Mouse (Mus musculus) limb, embryonic 12.5 days (tissue): ENCODE data around the gene Rsrc1. TPM values are rescaled to one million over a fixed set of nuclear protein-coding genes. Genes with fewer than 3 reads are reported as not detected.
"Not testable (repeated sequence)": the region's sequence is repeated elsewhere in the genome, so short reads cannot be mapped to it uniquely, and the experiment has no call there.

Experiments used
- ATAC-seq: fragments of 200-750 bp; cut with Nextera tagmentation; 2 replicates; pipeline ENCODE4 v1.8.0; 2017; ENCODE audit warnings: low read depth, moderate TSS enrichment; ENCODE audit not compliant: insufficient number of reproducible peaks, insufficient read depth, low FRiP score, low TSS enrichment
- H3K27ac ChIP-seq: fragments of 300-500 bp; sonication (generic); 2 replicates; pipeline ENCODE4 v1.5.1; 2016; ENCODE audit warnings: mild to moderate bottlenecking, moderate library complexity
- H3K27me3 ChIP-seq: fragments of 300-500 bp; sonication (generic); 2 replicates; pipeline ENCODE4 v1.6.1; 2016; ENCODE audit warnings: mild to moderate bottlenecking, moderate library complexity
- H3K36me3 ChIP-seq: fragments of 300-500 bp; sonication (generic); 2 replicates; pipeline ENCODE4 v1.6.1; 2016; ENCODE audit warnings: mild to moderate bottlenecking, moderate library complexity
- H3K4me1 ChIP-seq: fragments of 300-500 bp; sonication (generic); replicated peaks from 2 replicates; pipeline ENCODE4 v1.6.1; 2016
- H3K4me2 ChIP-seq: fragments of 300-500 bp; sonication (generic); 2 replicates; pipeline ENCODE4 v1.6.1; 2016; ENCODE audit warnings: mild to moderate bottlenecking, moderate library complexity
- H3K4me3 ChIP-seq: fragments of 300-500 bp; sonication (generic); replicated peaks from 2 replicates; pipeline ENCODE4 v1.5.1; 2016; ENCODE audit warnings: mild to moderate bottlenecking
- H3K9ac ChIP-seq: fragments of 300-500 bp; sonication (generic); replicated peaks from 2 replicates; pipeline ENCODE4 v1.6.1; 2016; ENCODE audit warnings: mild to moderate bottlenecking, moderate library complexity
- H3K9me3 ChIP-seq: fragments of 300-500 bp; sonication (generic); 2 replicates; pipeline ENCODE4 v1.6.1; 2016; ENCODE audit warnings: mild to moderate bottlenecking, moderate library complexity
- WGBS: fragments of 180-500 bp; shearing (Covaris S2); methylation state at CpG from one replicate; pipeline ENCODE4 v1.1.7; 2016; 5-methylcytosine and 5-hydroxymethylcytosine counted together
- polyA plus RNA-seq: library from polyadenylated mRNA; unstranded; fragments of >200 nt; fragmentation: Nextera tagmentation; extraction: Ambion mirVana; gene quantifications from 2 replicates; pipeline ENCODE4 v1.2.1, GENCODE M21; 2016

Gene Rsrc1
- polyA plus RNA-seq, 1 experiment from 2014 or later, result 49.5 TPM

DNA sequence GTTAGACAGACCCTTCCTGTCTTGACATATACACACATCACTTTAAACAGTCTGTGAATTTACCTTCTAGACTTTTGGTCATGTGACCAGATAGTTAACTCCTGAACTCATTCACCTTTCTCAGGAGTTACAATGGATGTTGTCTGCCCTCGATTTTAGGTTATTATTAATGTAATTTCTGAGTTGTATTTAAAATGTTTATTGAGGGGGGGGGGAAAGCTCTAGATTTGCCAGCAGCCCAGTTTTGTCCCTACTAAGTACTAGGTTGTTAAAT lies 5.0 kb downstream of the Rsrc1 start:
- H3K36me3 ChIP-seq, result no peaks in the 10 kb centered on the region
- H3K9ac ChIP-seq, result peak overlapping the region; percentile 84
- H3K4me1 ChIP-seq, result peaks cover 13% of the 10 kb centered on the region
- H3K27ac ChIP-seq, result peak overlapping the region; percentile 87; the same call in 1 of the 2 replicates
- no peak for ATAC-seq
- H3K27me3 ChIP-seq, result peaks cover 14% of the 10 kb centered on the region
- WGBS, result 6% methylated on average over 1 of the region's 1 CpGs
- H3K9me3 ChIP-seq, result no peaks in the 10 kb centered on the region
- H3K4me3 ChIP-seq, result peak overlapping the region; percentile 76
- peak overlapping the region; percentile 73 for H3K4me2 ChIP-seq

DNA sequence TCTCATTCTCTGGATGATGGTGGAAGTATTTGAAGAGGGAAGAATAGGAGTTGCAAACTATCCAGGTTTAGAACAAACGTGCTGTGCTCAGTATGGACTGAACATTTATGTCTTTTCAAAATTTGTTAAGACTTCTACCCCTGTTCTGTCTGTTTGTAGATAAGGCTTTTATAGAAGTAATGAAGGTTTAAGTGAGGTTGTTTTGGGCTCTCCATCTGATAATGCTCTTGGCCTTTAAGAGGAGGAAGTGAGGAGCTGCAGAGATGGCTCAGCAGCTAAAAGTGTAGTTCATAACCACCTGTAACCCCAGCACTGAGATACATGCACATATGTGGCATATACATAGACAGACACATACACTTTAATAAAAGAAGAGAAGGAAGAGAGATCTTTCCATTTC lies 15.6 kb downstream of the Rsrc1 start:
- Histone ChIP-seq H3K27me3 (no peaks in the 10 kb centered on the region), H3K4me2 (no peak overlapping the region), H3K4me1 (no peaks in the 10 kb centered on the region), H3K9me3 (no peaks in the 10 kb centered on the region), H3K27ac (no peak overlapping the region), H3K4me3 (no peak overlapping the region), H3K36me3 (peaks cover 40% of the 10 kb centered on the region), H3K9ac (no peak overlapping the region)
- 83% methylated on average over 1 of the region's 1 CpGs for WGBS
- no peak for ATAC-seq

DNA sequence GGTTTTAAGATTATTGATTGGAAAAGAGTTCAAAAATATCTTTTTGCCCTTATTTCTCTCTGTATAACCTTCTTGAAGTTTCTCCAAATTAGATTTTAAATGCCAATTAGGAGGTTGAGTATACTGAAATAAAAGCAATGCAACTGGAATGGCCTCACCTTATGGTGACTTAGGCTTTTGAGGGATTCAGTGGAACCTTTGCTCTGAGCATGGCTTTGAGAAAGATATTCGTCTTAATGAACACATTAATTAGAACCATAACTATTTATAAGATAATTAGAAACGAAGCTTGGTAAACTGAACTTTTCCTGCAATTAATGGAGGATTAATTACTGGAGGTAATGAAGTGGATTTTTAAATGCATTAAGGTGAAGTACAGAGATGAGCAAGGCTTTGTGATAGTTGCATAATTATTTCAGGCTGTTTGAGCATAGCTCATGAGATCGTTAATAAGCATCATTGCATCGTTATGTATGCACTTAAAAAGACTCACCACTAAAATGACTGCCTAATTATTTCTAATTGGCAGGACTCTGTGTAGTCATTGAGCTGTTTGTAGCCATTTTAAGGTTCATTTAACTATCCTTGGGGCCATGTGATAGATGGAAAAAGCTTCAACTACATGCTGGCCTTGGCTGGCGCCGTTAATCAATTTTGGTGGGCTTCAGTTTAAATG lies 55.3 kb downstream of the Rsrc1 start:
- no peak overlapping the region for H3K27ac ChIP-seq
- 21% methylated on average over 6 of the region's 6 CpGs for WGBS
- no peak overlapping the region for H3K4me2 ChIP-seq
- H3K9me3 ChIP-seq, result no peaks in the 10 kb centered on the region
- ATAC-seq, result no peak
- H3K4me3 ChIP-seq, result no peak overlapping the region
- no peak overlapping the region for H3K9ac ChIP-seq
- peaks cover 13% of the 10 kb centered on the region; the same call in 1 of the 2 replicates for H3K36me3 ChIP-seq
- no peaks in the 10 kb centered on the region for H3K4me1 ChIP-seq
- H3K27me3 ChIP-seq, result no peaks in the 10 kb centered on the region

DNA sequence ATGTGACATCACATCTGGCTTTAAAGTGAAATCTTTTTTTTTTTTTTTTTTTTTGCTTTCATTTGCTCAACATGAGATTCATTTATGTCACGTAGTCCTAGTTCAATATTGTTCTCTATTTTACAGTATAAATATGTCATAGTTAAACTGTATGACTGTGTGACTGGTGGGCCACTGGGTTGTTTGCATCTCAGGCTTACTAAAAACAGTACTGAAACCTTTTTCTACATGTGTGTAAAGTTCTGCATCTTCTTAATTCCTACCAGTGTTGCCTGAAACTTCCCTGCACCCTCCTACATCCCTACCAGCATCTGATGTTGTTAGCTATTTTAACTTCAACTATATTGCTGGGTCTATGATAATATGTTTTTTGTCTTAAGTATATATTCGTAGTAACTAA lies 78.6 kb downstream of the Rsrc1 start:
- Histone ChIP-seq H3K4me1 (no peaks in the 10 kb centered on the region), H3K27me3 (no peaks in the 10 kb centered on the region), H3K4me3 (no peak overlapping the region), H3K27ac (no peak overlapping the region), H3K4me2 (no peak overlapping the region), H3K9me3 (no peaks in the 10 kb centered on the region; the same call in 1 of the 2 replicates), H3K9ac (no peak overlapping the region), H3K36me3 (peaks cover 5% of the 10 kb centered on the region; the same call in 1 of the 2 replicates)
- ATAC-seq, result no peak
- 97% methylated on average over 2 of the region's 2 CpGs for WGBS

DNA sequence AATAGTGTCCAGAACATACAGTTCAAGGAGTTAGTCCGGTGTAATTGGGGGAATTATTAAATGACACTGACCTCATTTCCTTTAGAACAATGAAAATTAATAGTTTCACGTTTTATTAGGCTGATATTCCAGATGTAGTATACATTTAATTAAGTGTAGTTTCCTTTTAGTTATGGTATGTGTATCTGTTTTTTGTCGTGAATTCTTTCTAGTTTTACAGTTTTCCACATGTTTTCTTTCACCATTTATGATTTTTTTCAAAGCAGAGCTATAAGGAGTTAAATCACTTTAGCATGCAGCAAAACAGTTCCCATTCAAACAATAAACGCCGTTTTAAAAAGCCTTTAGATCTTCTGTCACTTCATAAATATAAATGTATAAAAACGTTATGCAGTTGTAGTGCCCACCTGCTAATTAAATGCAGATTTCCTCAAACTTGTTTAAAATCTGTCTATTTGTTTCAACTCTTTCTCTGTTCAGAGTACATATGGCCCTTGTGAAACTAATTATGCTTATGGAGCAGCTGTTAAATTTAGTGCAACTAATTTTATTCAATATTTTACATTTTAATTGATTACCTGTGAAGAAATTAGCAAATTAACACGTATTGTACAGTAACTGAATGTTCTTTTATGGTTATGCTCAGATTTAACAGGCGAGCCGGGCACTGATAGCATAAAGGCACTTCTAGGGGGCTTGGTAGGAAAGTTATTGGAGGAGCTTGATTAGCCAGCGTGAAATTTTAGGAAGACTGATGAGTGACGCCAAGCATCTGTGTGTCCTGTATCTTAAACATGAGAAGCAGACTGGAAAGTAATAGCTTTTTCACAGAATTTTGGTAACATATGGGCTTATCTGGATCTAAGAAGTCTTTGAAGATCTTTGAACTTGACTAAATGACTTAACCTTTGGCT lies 89.6 kb downstream of the Rsrc1 start:
- H3K4me2 ChIP-seq, result no peak overlapping the region
- no peak overlapping the region for H3K4me3 ChIP-seq
- WGBS, result 15% methylated on average over 11 of the region's 11 CpGs
- H3K27me3 ChIP-seq, result peaks cover 12% of the 10 kb centered on the region
- ATAC-seq, result no peak
- no peaks in the 10 kb centered on the region for H3K9me3 ChIP-seq
- H3K36me3 ChIP-seq, result no peaks in the 10 kb centered on the region
- peaks cover 4% of the 10 kb centered on the region; the same call in 1 of the 2 replicates for H3K4me1 ChIP-seq
- no peak overlapping the region for H3K27ac ChIP-seq
- H3K9ac ChIP-seq, result no peak overlapping the region

DNA sequence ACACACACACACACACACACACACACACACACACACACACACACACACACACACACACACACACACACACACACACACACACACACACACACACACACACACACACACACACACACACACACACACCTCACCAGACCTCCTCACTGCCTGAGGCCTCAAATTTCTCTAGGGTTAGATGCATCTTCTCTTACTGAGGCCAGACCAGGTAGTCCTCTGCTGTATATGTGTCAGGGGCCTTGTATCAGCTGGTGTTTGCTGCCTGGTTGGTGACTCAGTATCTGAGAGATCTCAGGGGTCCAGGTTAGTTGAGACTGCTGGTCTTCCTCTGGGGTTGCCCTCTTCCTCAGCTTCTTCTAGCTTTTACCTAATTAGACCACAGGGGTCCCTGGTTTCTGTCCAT lies 92.5 kb downstream of the Rsrc1 start:
- not testable (repeated sequence) for H3K9ac ChIP-seq, H3K4me3 ChIP-seq, H3K9me3 ChIP-seq, H3K4me1 ChIP-seq, H3K36me3 ChIP-seq, H3K27me3 ChIP-seq, H3K27ac ChIP-seq, H3K4me2 ChIP-seq
- ATAC-seq, result peak; percentile 5; the same call in 1 of the 2 replicates

DNA sequence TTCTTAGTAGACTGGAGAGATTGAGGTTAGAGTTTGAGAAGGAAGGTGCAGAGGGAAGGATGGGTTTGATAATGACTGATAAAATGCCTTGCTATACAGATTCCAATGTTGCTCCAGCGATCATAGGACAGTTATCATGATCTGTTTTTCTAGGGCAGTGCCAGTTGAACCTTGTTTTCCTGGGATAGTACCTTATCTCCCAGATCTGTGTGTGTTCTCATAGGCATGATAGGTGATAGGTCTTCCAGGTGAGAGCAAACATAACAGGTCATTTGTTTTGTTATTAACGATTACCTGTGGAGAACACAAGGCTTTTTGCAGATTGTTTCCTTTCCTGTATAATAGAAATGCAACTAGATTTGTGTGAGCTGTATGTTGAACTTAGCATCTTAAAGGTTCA lies 94.3 kb downstream of the Rsrc1 start:
- Histone ChIP-seq H3K36me3 (peaks cover 8% of the 10 kb centered on the region; the same call in 1 of the 2 replicates), H3K4me3 (no peak overlapping the region), H3K27ac (no peak overlapping the region), H3K9ac (no peak overlapping the region), H3K9me3 (peaks cover 16% of the 10 kb centered on the region), H3K4me1 (peaks cover 4% of the 10 kb centered on the region; the same call in 1 of the 2 replicates), H3K4me2 (no peak overlapping the region), H3K27me3 (no peaks in the 10 kb centered on the region; the same call in 1 of the 2 replicates)
- no peak for ATAC-seq
- WGBS, result 91% methylated on average over 2 of the region's 2 CpGs

DNA sequence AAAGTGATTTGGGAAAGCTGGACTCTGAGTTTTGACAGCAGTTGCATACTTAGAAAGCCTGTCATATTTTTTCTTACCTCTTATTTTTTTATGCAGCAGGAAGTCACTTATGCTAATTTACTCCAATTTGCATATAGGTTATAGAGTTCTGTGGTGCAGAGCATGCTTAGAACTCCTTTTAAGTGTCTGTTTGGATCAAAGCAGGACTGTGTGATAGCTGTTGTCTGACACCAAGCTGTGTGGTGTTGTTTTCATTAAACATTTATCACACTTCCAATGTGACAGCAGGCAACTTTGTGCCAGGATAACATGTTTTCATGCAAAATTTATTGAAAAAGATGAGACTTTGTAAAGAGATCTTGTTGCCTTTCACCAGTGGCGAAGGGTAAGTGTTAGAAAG lies 103.6 kb downstream of the Rsrc1 start:
- Histone ChIP-seq H3K4me3 (no peak overlapping the region), H3K36me3 (0 out of 2 replicates have a peak, but pooled peaks cover 3% of the 10 kb centered on the region), H3K4me1 (no peaks in the 10 kb centered on the region), H3K27ac (no peak overlapping the region), H3K9ac (no peak overlapping the region), H3K4me2 (no peak overlapping the region), H3K27me3 (no peaks in the 10 kb centered on the region), H3K9me3 (peaks cover 8% of the 10 kb centered on the region)
- no peak for ATAC-seq
- 93% methylated on average over 1 of the region's 1 CpGs for WGBS

DNA sequence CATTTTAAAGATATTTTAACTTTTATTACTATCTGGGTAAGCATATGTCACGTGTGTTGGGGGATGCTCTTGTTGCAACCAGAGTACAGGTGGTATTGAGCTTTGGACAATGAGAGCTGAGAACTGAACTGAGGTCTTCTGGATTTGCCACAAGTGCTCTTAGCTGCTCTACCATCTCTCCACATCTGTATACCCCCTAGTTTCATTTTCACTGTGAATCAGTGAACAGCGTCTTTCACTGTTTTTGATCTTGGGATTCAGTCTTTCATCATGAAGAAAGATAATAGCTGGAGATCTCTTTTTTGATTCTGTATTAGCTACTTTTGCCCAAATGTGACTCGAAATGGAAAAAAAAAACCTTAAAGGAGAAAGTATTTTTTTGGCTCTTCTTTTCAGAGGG lies 127.2 kb downstream of the Rsrc1 start:
- no peak overlapping the region for H3K9ac ChIP-seq
- no peaks in the 10 kb centered on the region for H3K9me3 ChIP-seq
- no peaks in the 10 kb centered on the region for H3K4me1 ChIP-seq
- ATAC-seq, result no peak
- no peaks in the 10 kb centered on the region for H3K27me3 ChIP-seq
- peaks cover 5% of the 10 kb centered on the region; the same call in 1 of the 2 replicates for H3K36me3 ChIP-seq
- H3K4me3 ChIP-seq, result no peak overlapping the region
- 84% methylated on average over 3 of the region's 3 CpGs for WGBS
- H3K4me2 ChIP-seq, result no peak overlapping the region
- H3K27ac ChIP-seq, result no peak overlapping the region

DNA sequence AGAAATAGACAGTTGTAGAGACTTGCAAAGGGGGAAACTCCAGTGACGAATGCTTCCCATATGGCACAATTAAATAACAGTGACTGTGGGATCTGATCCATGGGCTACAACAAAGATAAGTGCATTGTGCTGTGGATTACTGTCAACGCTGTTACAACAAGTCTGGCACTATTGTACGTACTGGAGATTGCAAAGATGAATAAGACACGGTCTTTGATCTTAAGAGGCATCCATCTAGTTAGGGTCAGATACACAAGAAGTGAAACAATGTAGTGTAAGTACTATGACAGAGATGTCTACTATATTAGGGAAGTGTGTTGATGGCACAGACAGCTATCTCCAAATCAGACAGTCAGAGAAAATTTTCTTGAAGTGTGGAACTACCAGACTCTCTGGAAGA lies 135.1 kb downstream of the Rsrc1 start:
- Histone ChIP-seq H3K9me3 (no peaks in the 10 kb centered on the region), H3K4me1 (no peaks in the 10 kb centered on the region), H3K36me3 (no peaks in the 10 kb centered on the region), H3K27ac (no peak overlapping the region), H3K9ac (no peak overlapping the region), H3K27me3 (no peaks in the 10 kb centered on the region), H3K4me3 (no peak overlapping the region), H3K4me2 (no peak overlapping the region)
- no peak for ATAC-seq
- WGBS, result 87% methylated on average over 4 of the region's 4 CpGs

DNA sequence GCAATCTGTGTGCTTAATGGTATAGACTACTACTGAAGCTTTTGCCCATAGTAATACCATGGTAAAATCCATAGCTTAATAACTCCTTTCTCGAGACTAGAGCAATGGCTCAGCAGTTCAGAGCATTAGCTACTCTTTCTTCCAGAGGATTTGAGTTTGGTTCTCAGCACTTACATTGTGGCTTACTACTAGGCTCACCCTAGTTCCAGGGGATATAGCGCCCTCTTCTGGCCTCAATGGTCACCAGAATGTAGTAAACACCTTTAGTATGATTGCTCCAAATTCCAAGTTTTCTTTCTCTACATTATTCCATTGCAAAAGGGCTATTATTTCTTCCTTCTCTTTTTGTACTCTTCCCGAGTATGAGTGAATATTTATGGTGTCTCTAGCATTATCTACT lies 151.3 kb downstream of the Rsrc1 start:
- peaks cover 6% of the 10 kb centered on the region; the same call in 1 of the 2 replicates for H3K36me3 ChIP-seq
- 77% methylated on average over 3 of the region's 3 CpGs for WGBS
- H3K27ac ChIP-seq, result no peak overlapping the region
- no peaks in the 10 kb centered on the region for H3K27me3 ChIP-seq
- peaks cover 23% of the 10 kb centered on the region; the same call in 1 of the 2 replicates for H3K9me3 ChIP-seq
- no peak for ATAC-seq
- H3K4me1 ChIP-seq, result no peaks in the 10 kb centered on the region
- no peak overlapping the region for H3K4me3 ChIP-seq
- no peak overlapping the region for H3K9ac ChIP-seq
- H3K4me2 ChIP-seq, result no peak overlapping the region
